Mouse (Mus musculus) ZHBTc4 (cell line): Measurements from ENCODE around the gene Mfsd6l.

Experiments
- DNase-seq: peaks from one replicate; pipeline ENCODE4 v3.0.0-alpha.2; 2011; ENCODE audit warnings: low read depth, low spot score

Mfsd6l gene

DNA sequence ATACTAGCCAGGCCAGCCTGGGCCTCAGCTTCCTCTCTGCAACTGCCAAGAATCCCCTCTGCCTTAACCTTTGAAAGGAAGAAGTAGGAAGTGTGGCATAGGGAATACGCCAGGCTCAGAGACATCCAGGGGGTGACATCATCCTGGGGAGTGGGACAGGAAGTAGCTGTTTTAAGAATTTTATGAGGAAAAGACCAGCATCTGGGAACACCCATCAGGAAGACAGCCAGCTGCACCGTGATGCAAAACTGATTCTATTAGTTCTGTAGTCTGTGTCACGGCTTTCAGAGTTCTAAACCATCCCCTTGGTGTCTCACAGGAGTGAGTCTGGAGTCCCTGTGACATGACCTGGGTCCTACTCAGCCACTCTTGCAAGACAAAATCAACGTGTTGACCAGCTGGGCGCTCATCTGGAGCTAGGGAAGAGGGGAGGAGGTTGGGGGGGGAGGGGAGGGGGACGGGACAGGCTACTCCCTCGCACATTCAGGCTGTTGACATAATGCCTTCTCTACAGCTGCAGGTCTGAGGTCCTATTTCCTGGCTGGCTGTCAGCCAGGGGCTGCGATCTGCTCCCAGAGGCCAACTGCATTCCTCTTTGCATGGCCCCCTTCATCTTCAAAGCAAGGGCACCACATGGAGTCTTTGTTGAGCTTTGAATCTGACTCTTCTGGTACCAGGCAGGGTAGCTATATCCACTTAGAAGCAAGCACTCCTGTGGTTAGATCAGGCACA lies 46.4 kb downstream of the Mfsd6l start:
- DNase-seq, result peak; percentile 53

DNA sequence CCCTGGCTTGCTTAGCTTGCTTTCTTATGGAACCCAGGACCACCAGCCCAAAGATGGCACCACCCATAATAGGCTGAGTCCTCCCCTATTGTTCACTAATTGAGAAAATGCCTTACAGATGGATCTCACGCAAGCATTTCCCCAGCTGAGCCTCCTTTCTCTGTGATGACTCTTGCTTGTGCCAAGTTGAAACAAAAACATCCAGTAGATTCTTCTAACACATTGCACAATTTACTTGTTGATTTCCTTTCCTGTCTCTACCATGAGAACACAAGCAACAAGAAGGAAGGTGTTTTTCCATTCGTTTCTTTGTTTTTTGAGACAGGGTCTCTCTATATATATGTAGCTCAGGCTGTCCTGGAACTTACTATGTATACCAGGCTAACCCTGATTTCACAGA lies 51.1 kb downstream of the Mfsd6l start:
- DNase-seq, result no peak
